Mouse (Mus musculus) liver, embryonic 12.5 days (tissue): ENCODE results near the gene Prkcb. TPM values are rescaled to one million over a fixed set of nuclear protein-coding genes. Genes with fewer than 3 reads are reported as not detected.

Experiments
- ATAC-seq: fragments of 200-750 bp; cut with Nextera tagmentation; 2 replicates; pipeline ENCODE4 v1.8.0; 2017; ENCODE audit warnings: moderate number of reproducible peaks, mild to moderate bottlenecking, moderate library complexity
- H3K27ac ChIP-seq: fragments of 300-500 bp; sonication (generic); 2 replicates; pipeline ENCODE4 v1.5.1; 2016; ENCODE audit warnings: mild to moderate bottlenecking
- H3K27me3 ChIP-seq: fragments of 300-500 bp; sonication (generic); replicated peaks from 2 replicates; pipeline ENCODE4 v1.6.1; 2016; ENCODE audit warnings: mild to moderate bottlenecking, moderate library complexity
- H3K36me3 ChIP-seq: fragments of 300-500 bp; sonication (generic); 2 replicates; pipeline ENCODE4 v1.6.1; 2016; ENCODE audit warnings: mild to moderate bottlenecking, moderate library complexity
- H3K4me1 ChIP-seq: fragments of 300-500 bp; sonication (generic); 2 replicates; pipeline ENCODE4 v1.6.1; 2016
- H3K4me2 ChIP-seq: fragments of 300-500 bp; sonication (generic); 2 replicates; pipeline ENCODE4 v1.6.1; 2016; ENCODE audit warnings: mild to moderate bottlenecking, moderate library complexity
- H3K4me3 ChIP-seq: fragments of 300-500 bp; sonication (generic); 2 replicates; pipeline ENCODE4 v1.5.1; 2016; ENCODE audit warnings: mild to moderate bottlenecking, moderate library complexity
- H3K9ac ChIP-seq: fragments of 300-500 bp; sonication (generic); 2 replicates; pipeline ENCODE4 v1.6.1; 2016; ENCODE audit warnings: mild to moderate bottlenecking, moderate library complexity
- H3K9me3 ChIP-seq: fragments of 300-500 bp; sonication (generic); replicated peaks from 2 replicates; pipeline ENCODE4 v1.6.1; 2016; ENCODE audit warnings: mild to moderate bottlenecking, moderate library complexity
- WGBS: fragments of 180-500 bp; shearing (Covaris S2); methylation state at CpG from one replicate; pipeline ENCODE4 v1.1.7; 2016; ENCODE audit not compliant: insufficient replicate concordance; 5-methylcytosine and 5-hydroxymethylcytosine counted together
- polyA plus RNA-seq: library from polyadenylated mRNA; unstranded; fragments of >200 nt; fragmentation: Nextera tagmentation; extraction: Ambion mirVana; gene quantifications from 2 replicates; pipeline ENCODE4 v1.2.1, GENCODE M21; 2016

The Prkcb gene
- polyA plus RNA-seq, 1 experiment from 2014 or later, result 2.3 TPM

DNA sequence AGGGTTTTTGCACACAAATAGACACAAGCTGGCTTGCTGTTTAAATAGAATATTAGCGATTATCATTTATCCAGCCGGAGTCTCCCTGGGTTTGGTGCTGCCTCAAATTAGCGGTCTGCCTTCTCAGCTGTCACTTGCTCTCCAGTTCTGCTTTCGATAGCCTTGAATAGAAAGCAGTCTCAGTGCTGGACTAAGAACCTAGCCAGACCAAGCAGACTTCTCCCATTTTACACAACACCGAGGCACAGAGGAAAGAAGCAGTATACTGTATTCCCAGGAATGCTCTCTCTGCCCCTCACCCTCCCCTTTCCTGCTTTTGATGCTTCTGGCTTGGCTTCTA is 107.4 kb downstream of the Prkcb start:
- Histone ChIP-seq H3K27ac (no peak overlapping the region), H3K36me3 (no peaks in the 10 kb centered on the region), H3K9ac (no peak overlapping the region), H3K4me3 (no peak overlapping the region), H3K4me1 (no peaks in the 10 kb centered on the region), H3K9me3 (no peaks in the 10 kb centered on the region), H3K27me3 (no peaks in the 10 kb centered on the region), H3K4me2 (no peak overlapping the region)
- WGBS, result 72% methylated on average over 5 of the region's 5 CpGs
- no peak for ATAC-seq

DNA sequence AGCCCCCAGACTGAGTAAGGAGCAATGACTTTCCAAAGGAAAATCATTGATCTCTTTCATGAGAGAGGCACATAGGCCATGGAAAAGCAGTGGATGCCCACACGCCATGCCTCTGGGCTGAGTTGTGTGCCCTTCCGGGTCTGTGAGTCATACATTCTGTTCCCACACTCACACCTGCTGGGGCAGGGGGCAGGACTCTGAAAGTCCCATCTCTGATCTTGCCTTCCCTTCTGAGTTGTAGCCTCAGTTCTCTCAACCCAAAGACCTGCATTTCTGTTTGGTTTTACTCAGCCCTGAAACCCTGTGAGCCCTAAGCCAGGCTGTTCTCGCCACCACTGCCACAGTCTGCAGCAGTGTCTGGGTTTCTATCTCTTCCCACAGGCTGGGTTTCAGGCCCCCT is 109.1 kb downstream of the Prkcb start:
- H3K9ac ChIP-seq, result no peak overlapping the region
- H3K4me1 ChIP-seq, result no peaks in the 10 kb centered on the region
- no peak overlapping the region for H3K27ac ChIP-seq
- H3K36me3 ChIP-seq, result no peaks in the 10 kb centered on the region
- WGBS, result 63% methylated on average over 3 of the region's 3 CpGs
- no peak overlapping the region for H3K4me2 ChIP-seq
- no peaks in the 10 kb centered on the region for H3K27me3 ChIP-seq
- no peak for ATAC-seq
- no peaks in the 10 kb centered on the region for H3K9me3 ChIP-seq
- no peak overlapping the region for H3K4me3 ChIP-seq

DNA sequence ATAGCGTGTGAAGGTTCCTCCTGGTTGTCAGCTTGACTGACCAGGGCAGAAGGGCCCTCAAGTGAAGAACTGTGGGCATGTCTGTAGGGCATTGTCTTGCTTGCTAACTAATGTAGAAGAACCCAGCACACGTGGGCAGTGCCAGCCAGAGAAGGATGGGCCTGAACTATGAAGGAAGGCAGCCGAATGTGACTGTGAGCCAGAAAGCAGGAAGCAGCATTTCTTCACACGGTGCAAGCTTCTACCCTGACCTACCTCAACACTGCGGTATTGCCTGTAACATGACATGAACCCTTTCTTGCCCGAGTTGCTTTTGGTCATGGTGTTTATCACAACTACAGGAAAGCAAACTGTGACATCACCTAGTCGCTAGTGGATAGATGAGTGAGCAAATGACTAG is 113.5 kb downstream of the Prkcb start:
- no peaks in the 10 kb centered on the region for H3K36me3 ChIP-seq
- no peak overlapping the region for H3K4me3 ChIP-seq
- H3K27ac ChIP-seq, result no peak overlapping the region
- no peak overlapping the region for H3K9ac ChIP-seq
- no peaks in the 10 kb centered on the region for H3K9me3 ChIP-seq
- no peak for ATAC-seq
- no peak overlapping the region for H3K4me2 ChIP-seq
- H3K4me1 ChIP-seq, result peaks cover 9% of the 10 kb centered on the region; the same call in 1 of the 2 replicates
- 57% methylated on average over 7 of the region's 7 CpGs for WGBS
- no peaks in the 10 kb centered on the region for H3K27me3 ChIP-seq

DNA sequence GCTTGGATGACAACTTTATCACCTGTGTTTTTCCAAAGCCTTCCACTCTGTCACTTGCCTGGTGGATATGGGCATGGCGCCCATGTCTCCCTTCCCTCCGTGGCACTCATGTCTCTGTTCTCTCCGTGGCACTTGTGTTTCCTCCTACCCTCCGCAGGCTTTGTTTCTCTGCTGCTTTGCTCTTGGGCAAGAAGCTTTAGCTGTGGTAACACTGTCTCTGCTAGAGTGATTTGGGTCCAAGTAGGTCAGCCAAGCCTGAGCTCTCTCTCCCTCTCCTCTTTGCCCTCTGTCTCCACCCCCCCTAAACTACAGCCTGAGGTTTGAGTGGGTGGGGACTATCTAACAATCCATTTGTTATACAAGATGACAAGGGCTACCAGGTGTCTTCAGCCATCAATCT is 114.8 kb downstream of the Prkcb start:
- Histone ChIP-seq H3K27ac (no peak overlapping the region), H3K27me3 (no peaks in the 10 kb centered on the region), H3K4me2 (no peak overlapping the region), H3K36me3 (no peaks in the 10 kb centered on the region), H3K4me1 (peaks cover 9% of the 10 kb centered on the region; the same call in 1 of the 2 replicates), H3K9me3 (no peaks in the 10 kb centered on the region), H3K4me3 (no peak overlapping the region), H3K9ac (no peak overlapping the region)
- 70% methylated on average over 4 of the region's 4 CpGs for WGBS
- ATAC-seq, result no peak

DNA sequence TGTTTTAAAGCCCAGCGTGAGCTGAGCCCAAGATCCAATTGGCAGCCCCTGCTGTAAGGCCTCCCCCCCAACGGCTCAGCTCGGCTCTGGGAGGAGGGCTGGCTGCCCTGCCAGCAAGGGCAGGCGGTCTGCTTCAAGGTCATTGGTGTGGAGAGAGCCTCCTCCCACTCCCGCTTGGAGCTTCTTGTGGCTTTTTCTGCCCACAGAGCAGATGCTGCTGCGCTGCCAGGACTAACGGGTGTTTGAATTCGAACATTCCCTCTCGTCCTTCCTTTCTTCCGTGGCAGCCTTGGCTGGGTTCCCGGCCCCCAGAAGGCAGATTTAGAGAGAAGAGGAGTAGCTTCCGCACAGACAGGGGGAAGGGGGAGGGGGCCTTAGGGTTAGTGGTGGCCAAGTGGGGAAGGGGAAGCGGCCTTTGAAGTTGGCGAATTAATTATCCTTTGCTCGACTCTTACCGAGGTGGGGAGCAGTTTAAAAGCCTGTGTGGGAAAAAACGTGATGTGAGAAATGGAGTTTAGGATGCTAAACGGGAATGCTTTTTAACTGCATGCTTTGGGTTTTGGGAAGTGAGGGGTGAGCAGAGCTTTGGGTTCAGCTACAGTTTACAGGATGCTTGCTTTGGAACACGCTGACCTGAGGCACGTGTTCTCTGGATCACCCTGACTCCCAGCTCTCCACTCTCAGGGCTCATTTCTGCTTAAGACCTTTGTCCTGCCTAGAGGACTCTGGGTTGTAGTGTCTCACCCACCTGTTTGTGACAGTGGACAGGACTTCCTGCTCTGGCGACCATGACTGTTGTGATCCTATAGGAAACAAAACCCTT is 116.2 kb downstream of the Prkcb start:
- no peaks in the 10 kb centered on the region for H3K27me3 ChIP-seq
- peak overlapping the region; percentile 41 for H3K4me2 ChIP-seq
- no peaks in the 10 kb centered on the region for H3K9me3 ChIP-seq
- WGBS, result 4% methylated on average over 21 of the region's 21 CpGs
- H3K27ac ChIP-seq, result 0 out of 2 replicates have a peak overlapping the region, but pooled peaks have one; percentile 10
- no peaks in the 10 kb centered on the region for H3K36me3 ChIP-seq
- no peak for ATAC-seq
- H3K4me1 ChIP-seq, result peaks cover 9% of the 10 kb centered on the region; the same call in 1 of the 2 replicates
- no peak overlapping the region for H3K4me3 ChIP-seq
- no peak overlapping the region for H3K9ac ChIP-seq

DNA sequence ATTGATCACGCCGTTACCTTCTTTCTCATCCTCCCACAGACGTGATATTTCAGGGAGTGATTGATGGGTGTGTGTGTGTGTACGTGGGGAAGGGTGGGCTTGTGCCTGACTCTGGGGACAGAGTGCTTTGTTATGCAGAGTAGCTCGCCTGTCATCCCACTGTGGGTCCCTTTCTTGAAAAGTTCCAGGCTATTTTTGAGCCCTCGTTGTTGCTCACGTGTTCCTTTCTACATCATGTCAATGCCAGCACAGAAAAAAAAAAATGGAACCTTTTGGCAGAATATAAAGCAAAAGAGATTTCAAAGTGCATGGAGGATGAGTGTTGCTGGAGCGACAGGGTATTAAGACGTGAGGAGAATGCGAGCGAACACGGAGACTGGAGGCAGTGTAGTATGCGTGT is 118.1 kb downstream of the Prkcb start:
- no peak overlapping the region for H3K9ac ChIP-seq
- H3K9me3 ChIP-seq, result no peaks in the 10 kb centered on the region
- H3K4me3 ChIP-seq, result no peak overlapping the region
- no peak overlapping the region for H3K4me2 ChIP-seq
- H3K4me1 ChIP-seq, result peaks cover 9% of the 10 kb centered on the region; the same call in 1 of the 2 replicates
- no peak for ATAC-seq
- no peaks in the 10 kb centered on the region for H3K36me3 ChIP-seq
- no peaks in the 10 kb centered on the region for H3K27me3 ChIP-seq
- no peak overlapping the region for H3K27ac ChIP-seq
- 66% methylated on average over 13 of the region's 13 CpGs for WGBS

DNA sequence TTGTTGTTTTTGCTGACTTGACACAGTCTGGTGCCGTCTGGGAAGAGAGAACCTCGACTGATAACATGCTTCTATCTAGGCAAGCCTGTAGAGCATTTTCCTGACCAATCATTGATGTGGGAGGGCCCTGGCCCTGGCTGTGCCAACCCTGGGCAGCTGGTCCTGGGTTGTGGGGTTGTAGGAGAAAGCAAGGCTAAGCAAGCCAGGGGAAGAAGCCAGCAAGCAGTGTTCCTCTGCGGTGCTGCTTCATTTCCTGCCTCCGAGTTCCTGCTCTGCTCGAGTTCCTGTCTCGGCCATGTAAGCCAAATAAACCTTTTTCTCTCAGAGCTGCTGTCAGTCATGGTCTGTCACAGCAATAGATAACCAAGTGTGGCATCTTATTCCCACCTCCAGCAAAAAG is 121.4 kb downstream of the Prkcb start:
- no peak overlapping the region for H3K4me3 ChIP-seq
- H3K36me3 ChIP-seq, result no peaks in the 10 kb centered on the region
- no peak for ATAC-seq
- H3K9ac ChIP-seq, result no peak overlapping the region
- H3K9me3 ChIP-seq, result no peaks in the 10 kb centered on the region
- H3K4me1 ChIP-seq, result no peaks in the 10 kb centered on the region
- no peak overlapping the region for H3K27ac ChIP-seq
- WGBS, result 32% methylated on average over 6 of the region's 6 CpGs
- no peak overlapping the region for H3K4me2 ChIP-seq
- no peaks in the 10 kb centered on the region for H3K27me3 ChIP-seq

DNA sequence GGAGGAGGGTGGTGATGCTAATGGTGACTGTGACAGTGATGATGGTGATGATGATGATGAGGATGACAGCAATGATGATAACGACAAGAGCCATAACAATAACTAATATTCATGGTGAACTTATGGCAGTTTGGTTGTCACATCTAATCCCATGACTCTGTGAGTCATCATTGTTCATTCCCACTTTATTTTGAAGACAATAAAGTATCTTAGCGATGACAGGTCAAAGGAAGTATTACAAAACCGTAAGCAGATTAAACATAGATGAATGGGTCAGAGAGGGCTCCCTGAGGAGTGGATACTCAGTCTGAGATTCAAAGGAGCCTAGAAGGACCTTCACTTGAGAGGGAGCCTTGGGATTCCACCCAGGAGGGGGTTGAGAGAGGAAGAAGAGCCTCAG is 122.3 kb downstream of the Prkcb start:
- no peak for ATAC-seq
- Histone ChIP-seq H3K27me3 (no peaks in the 10 kb centered on the region), H3K4me2 (no peak overlapping the region), H3K27ac (no peak overlapping the region), H3K9me3 (no peaks in the 10 kb centered on the region), H3K9ac (no peak overlapping the region), H3K4me3 (no peak overlapping the region), H3K36me3 (no peaks in the 10 kb centered on the region), H3K4me1 (no peaks in the 10 kb centered on the region)
- WGBS, result 77% methylated on average over 3 of the region's 3 CpGs

DNA sequence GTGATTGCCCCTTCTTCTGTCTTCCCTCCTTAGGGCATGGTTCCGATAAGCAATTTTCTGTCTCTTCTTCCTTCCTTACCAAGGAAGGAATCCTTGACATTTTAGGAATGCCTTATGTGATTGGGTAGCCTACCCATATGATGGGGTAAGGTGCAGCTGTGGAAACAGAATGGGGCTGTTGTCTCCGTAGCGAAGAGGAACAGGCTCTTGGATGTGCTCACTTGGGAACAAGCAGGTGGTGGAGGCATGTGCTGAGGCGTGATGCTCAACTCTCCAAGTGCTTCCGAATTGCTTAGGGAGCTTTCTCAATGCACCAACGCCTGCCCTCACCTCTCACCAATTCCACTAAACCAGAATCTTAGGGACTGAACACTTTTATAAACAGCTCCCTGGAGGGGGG is 124.7 kb downstream of the Prkcb start:
- no peak overlapping the region for H3K27ac ChIP-seq
- H3K4me1 ChIP-seq, result no peaks in the 10 kb centered on the region
- no peak overlapping the region for H3K4me2 ChIP-seq
- H3K4me3 ChIP-seq, result no peak overlapping the region
- 70% methylated on average over 6 of the region's 6 CpGs for WGBS
- no peaks in the 10 kb centered on the region for H3K36me3 ChIP-seq
- H3K9ac ChIP-seq, result no peak overlapping the region
- no peaks in the 10 kb centered on the region for H3K9me3 ChIP-seq
- H3K27me3 ChIP-seq, result no peaks in the 10 kb centered on the region
- ATAC-seq, result no peak

DNA sequence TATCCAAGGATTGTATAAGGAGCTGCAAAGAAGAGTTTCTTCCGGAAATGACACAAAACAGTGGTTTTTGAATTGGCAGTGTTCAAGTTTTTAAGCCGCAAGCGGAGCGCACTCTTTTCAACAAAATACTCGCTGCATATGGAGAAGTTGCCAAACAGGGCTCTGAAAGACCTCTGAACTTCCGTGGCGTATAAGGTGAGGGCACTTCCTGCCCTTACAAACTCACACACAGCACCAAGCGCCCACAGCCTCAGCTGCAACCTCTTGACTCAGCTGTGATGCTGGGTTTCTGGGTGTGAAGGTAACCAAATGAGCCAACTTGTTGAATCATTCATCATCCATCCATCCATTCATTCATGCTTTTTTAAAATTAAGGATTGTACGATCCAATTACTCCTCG is 125.6 kb downstream of the Prkcb start:
- ATAC-seq, result no peak
- WGBS, result 68% methylated on average over 10 of the region's 10 CpGs
- H3K36me3 ChIP-seq, result no peaks in the 10 kb centered on the region
- H3K9ac ChIP-seq, result no peak overlapping the region
- no peaks in the 10 kb centered on the region for H3K27me3 ChIP-seq
- no peaks in the 10 kb centered on the region for H3K9me3 ChIP-seq
- H3K27ac ChIP-seq, result no peak overlapping the region
- H3K4me1 ChIP-seq, result no peaks in the 10 kb centered on the region
- H3K4me2 ChIP-seq, result no peak overlapping the region
- H3K4me3 ChIP-seq, result no peak overlapping the region

DNA sequence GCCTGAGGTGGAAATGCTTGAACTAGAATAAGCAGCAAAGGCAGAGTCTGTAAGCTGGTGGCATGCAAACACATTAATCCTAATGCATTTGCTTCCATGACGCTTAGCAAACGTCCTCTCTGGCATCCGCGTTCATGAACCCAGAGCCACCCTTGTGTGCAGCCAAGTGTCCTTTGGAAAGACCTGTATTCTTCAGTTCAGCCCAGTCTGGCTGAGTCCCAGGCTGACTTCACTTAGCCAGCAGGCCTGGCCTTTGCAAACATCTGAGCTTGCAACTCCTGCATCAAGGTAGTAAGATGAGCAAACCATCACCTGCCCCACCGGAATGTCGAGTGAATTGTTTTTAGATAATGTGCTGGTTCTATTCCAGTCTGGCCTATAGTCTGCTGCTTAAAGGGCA is 126.1 kb downstream of the Prkcb start:
- H3K9me3 ChIP-seq, result no peaks in the 10 kb centered on the region
- H3K36me3 ChIP-seq, result no peaks in the 10 kb centered on the region
- no peak overlapping the region for H3K4me3 ChIP-seq
- H3K27me3 ChIP-seq, result no peaks in the 10 kb centered on the region
- no peaks in the 10 kb centered on the region for H3K4me1 ChIP-seq
- WGBS, result 82% methylated on average over 6 of the region's 6 CpGs
- no peak overlapping the region for H3K4me2 ChIP-seq
- H3K27ac ChIP-seq, result no peak overlapping the region
- no peak for ATAC-seq
- H3K9ac ChIP-seq, result no peak overlapping the region

DNA sequence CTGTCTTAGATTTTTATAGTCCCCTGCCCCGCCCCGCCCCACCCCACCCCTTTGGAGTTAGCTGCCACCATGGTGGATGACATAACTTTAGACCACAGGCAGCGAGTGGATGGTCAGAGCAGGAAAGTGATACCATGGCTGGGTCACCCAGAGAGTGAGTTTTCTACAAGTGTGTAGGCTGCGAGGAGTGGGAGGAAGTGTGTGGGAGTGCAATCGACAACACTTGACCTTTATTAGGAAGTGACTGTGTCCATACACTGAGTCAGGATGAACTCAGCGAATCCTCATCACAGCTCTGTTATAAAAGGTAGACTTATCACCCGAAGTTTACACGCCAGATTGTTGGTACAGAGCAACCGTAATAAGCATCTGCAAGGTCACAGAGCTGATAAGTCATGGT is 126.8 kb downstream of the Prkcb start:
- ATAC-seq, result no peak
- H3K4me3 ChIP-seq, result no peak overlapping the region
- H3K9me3 ChIP-seq, result no peaks in the 10 kb centered on the region
- no peak overlapping the region for H3K4me2 ChIP-seq
- H3K4me1 ChIP-seq, result no peaks in the 10 kb centered on the region
- no peaks in the 10 kb centered on the region for H3K36me3 ChIP-seq
- no peak overlapping the region for H3K9ac ChIP-seq
- 52% methylated on average over 9 of the region's 9 CpGs for WGBS
- no peaks in the 10 kb centered on the region for H3K27me3 ChIP-seq
- H3K27ac ChIP-seq, result no peak overlapping the region

DNA sequence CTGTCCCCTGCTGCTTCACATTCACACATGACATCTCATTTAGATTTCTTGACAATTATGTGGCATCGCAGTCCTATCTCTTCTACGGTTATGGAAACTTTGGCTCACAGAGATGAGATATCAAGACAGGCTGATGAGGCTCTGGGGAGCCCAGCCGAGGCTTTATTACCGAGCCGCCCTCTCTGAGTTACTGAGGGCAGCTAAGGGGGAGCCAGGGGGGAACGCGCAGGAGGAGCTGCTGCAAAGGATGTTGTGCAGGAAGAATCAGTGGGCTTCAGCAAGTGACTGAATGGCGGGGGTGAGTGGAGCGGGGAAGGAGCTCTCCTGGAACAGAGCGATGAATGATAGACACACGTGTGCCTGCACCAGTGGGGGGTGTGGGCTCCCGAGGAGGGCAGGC is 127.4 kb downstream of the Prkcb start:
- no peaks in the 10 kb centered on the region for H3K9me3 ChIP-seq
- no peak for ATAC-seq
- no peak overlapping the region for H3K4me2 ChIP-seq
- no peaks in the 10 kb centered on the region for H3K36me3 ChIP-seq
- H3K4me3 ChIP-seq, result no peak overlapping the region
- H3K27ac ChIP-seq, result no peak overlapping the region
- H3K27me3 ChIP-seq, result no peaks in the 10 kb centered on the region
- H3K9ac ChIP-seq, result no peak overlapping the region
- H3K4me1 ChIP-seq, result no peaks in the 10 kb centered on the region
- 63% methylated on average over 12 of the region's 12 CpGs for WGBS
